Mouse (Mus musculus) small intestine, adult 2 months (tissue): ENCODE measurements around the gene Spata1. TPM values are rescaled to one million over a fixed set of nuclear protein-coding genes. Genes with fewer than 3 reads are reported as not detected.

Experiments used
- H3K27ac ChIP-seq: fragments of 200-500 bp; 2 replicates; pipeline ENCODE4 v1.5.1; 2012; ENCODE audit warnings: low read depth, low read length, control low read depth, inconsistent platforms; ENCODE audit not compliant: insufficient read depth
- H3K27me3 ChIP-seq: fragments of 200-500 bp; 2 replicates; pipeline ENCODE4 v1.6.1; 2012; ENCODE audit warnings: mild to moderate bottlenecking, moderate library complexity, low read length, inconsistent platforms; ENCODE audit not compliant: control insufficient read depth, insufficient read depth
- H3K36me3 ChIP-seq: fragments of 200-500 bp; 2 replicates; pipeline ENCODE4 v1.6.1; 2012; ENCODE audit warnings: mild to moderate bottlenecking, low read length, control low read depth, inconsistent platforms; ENCODE audit not compliant: control insufficient read depth, insufficient read depth
- H3K4me1 ChIP-seq: fragments of 200-500 bp; 2 replicates; pipeline ENCODE4 v1.6.1; 2012; ENCODE audit warnings: low read length, inconsistent platforms, mixed read lengths; ENCODE audit not compliant: control insufficient read depth, insufficient read depth, insufficient read length
- H3K4me3 ChIP-seq: fragments of 200-500 bp; 2 replicates; pipeline ENCODE4 v1.5.1; 2012; ENCODE audit warnings: low read depth, mild to moderate bottlenecking, control low read depth, inconsistent platforms, low read length, moderate library complexity
- CTCF ChIP-seq: fragments of 200-500 bp; IDR thresholded peaks from 2 replicates; pipeline ENCODE4 v1.5.1; 2012; ENCODE audit warnings: low read depth, mild to moderate bottlenecking, control low read depth, inconsistent platforms, low read length, moderate library complexity, mixed read lengths; ENCODE audit not compliant: insufficient replicate concordance, insufficient read length; ENCODE audit errors: extremely low read depth
- POLR2A ChIP-seq: fragments of 200-500 bp; IDR thresholded peaks from 2 replicates; pipeline ENCODE4 v1.6.1; 2012; ENCODE audit warnings: low read depth, mild to moderate bottlenecking, control low read depth, inconsistent platforms, low read length, moderate library complexity
- WGBS: fragments of 180-500 bp; shearing (Covaris S2); methylation state at CpG from one replicate; pipeline ENCODE4 v1.1.7; 2018; 5-methylcytosine and 5-hydroxymethylcytosine counted together
- polyA plus RNA-seq: library from polyadenylated mRNA; depleted of rRNA; stranded (reverse); fragments of >200 nt; gene quantifications from 2 replicates; pipeline ENCODE4 v1.2.3, GENCODE M21; 2012

Spata1 gene
- polyA plus RNA-seq, 1 experiment, result 0.19 TPM

- H3K27ac ChIP-seq, result no peak overlapping the region
- WGBS, result 52% methylated on average over 8 of the region's 8 CpGs
- peaks cover 50% of the 10 kb centered on the region for H3K36me3 ChIP-seq
- H3K27me3 ChIP-seq, result no peaks in the 10 kb centered on the region
- TF ChIP-seq POLR2A, result no peak
- TF ChIP-seq CTCF, result no peak
- peaks cover 2% of the 10 kb centered on the region; the same call in 1 of the 2 replicates for H3K4me1 ChIP-seq
- no peak overlapping the region for H3K4me3 ChIP-seq
Measured at GRCm38 (mm10) chr3:146421787-146422186, 77.8 kb downstream of the Spata1 start.

- Histone ChIP-seq H3K4me3 (no peak overlapping the region), H3K36me3 (peaks cover 44% of the 10 kb centered on the region), H3K4me1 (peaks cover 2% of the 10 kb centered on the region; the same call in 1 of the 2 replicates), H3K27me3 (no peaks in the 10 kb centered on the region), H3K27ac (no peak overlapping the region)
- TF ChIP-seq CTCF (no peak), POLR2A (no peak)
- WGBS, result 90% methylated on average over 15 of the region's 15 CpGs
Measured at GRCm38 (mm10) chr3:146419992-146420537, 79.5 kb downstream of the Spata1 start.

- 93% methylated on average over 9 of the region's 9 CpGs for WGBS
- TF ChIP-seq POLR2A (no peak), CTCF (no peak)
Measured at GRCm38 (mm10) chr3:146419534-146419933, 80.0 kb downstream of the Spata1 start.

GRCm38 (mm10) chr3:146418901-146419300 is 80.7 kb downstream of the Spata1 start:
- H3K27me3 ChIP-seq, result no peaks in the 10 kb centered on the region
- H3K27ac ChIP-seq, result no peak overlapping the region
- WGBS, result 85% methylated on average over 7 of the region's 7 CpGs
- TF ChIP-seq CTCF (no peak), POLR2A (no peak)
- H3K36me3 ChIP-seq, result peaks cover 42% of the 10 kb centered on the region
- peaks cover 8% of the 10 kb centered on the region for H3K4me1 ChIP-seq
- no peak overlapping the region for H3K4me3 ChIP-seq

More at GRCm38 (mm10) chr3:146419534-146419933, 80.0 kb downstream of the Spata1 start:
- H3K4me3 ChIP-seq, result no peak overlapping the region
- no peak overlapping the region for H3K27ac ChIP-seq
- H3K4me1 ChIP-seq, result peaks cover 4% of the 10 kb centered on the region
- peaks cover 42% of the 10 kb centered on the region for H3K36me3 ChIP-seq
- no peaks in the 10 kb centered on the region for H3K27me3 ChIP-seq

DNA sequence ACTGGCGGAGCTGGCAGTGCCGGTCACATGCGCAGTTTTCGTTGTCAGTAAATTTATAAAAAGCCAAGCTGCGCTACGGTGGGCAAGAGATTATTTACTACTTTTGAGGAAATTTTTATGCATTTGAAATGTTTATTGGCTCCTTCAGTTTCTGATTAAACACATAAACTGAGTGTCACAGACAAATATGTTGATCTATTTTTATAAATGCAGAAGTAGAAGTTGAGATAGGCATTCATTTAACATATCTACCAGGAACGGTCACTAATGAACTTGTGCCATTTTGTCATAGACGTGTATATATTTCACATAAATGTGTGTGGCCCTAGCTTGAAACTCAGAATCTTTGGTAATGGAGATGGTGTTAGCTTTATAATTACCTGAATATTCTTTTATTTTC is 81.7 kb downstream of the Spata1 start:
- H3K36me3 ChIP-seq, result peaks cover 35% of the 10 kb centered on the region
- no peaks in the 10 kb centered on the region for H3K27me3 ChIP-seq
- peaks cover 9% of the 10 kb centered on the region for H3K4me1 ChIP-seq
- TF ChIP-seq POLR2A (no peak), CTCF (no peak)
- WGBS, result 93% methylated on average over 8 of the region's 8 CpGs
- no peak overlapping the region for H3K27ac ChIP-seq
- no peak overlapping the region for H3K4me3 ChIP-seq

DNA sequence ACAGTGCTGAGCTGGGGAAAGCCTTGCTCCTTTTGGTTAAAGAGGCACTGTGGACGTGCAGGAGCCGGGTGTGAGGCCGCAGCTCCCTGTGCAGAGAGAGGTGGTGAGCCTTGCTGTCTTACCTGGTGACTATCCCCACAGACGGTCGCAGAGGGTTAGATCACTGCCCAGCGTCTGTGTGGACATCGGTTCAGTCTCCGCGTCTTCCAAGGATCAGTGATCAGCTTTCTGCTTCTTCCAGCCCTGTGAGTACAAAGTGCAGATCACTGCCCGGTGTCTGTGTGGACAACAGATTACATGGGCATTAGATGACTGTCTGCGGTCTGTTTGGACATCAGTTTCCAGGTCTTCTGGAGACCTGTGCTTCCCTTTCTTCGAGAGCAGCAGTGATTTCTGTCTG is 85.0 kb downstream of the Spata1 start:
- H3K36me3 ChIP-seq, result peaks cover 17% of the 10 kb centered on the region

GRCm38 (mm10) chr3:146413992-146414391 is 85.6 kb downstream of the Spata1 start:
- peaks cover 11% of the 10 kb centered on the region for H3K36me3 ChIP-seq
- no peaks in the 10 kb centered on the region for H3K27me3 ChIP-seq
- 50% methylated on average over 4 of the region's 4 CpGs for WGBS
- TF ChIP-seq CTCF (no peak), POLR2A (no peak)
- peaks cover 33% of the 10 kb centered on the region for H3K4me1 ChIP-seq
- H3K4me3 ChIP-seq, result no peak overlapping the region
- peak overlapping the region; percentile 40 for H3K27ac ChIP-seq

More for the DNA sequence above, 85.0 kb downstream of the Spata1 start:
- Histone ChIP-seq H3K4me3 (no peak overlapping the region), H3K4me1 (peaks cover 29% of the 10 kb centered on the region), H3K27ac (peak overlapping the region; percentile 40; the same call in 1 of the 2 replicates), H3K27me3 (no peaks in the 10 kb centered on the region)
- 75% methylated on average over 12 of the region's 12 CpGs for WGBS
- TF ChIP-seq CTCF (no peak), POLR2A (no peak)
